In genomic region chr9:121495529-121495928, GRCm38 (mm10) we compare ENCODE assay signal across 10 mouse cellular contexts. TPM values are rescaled to one million over a fixed set of nuclear protein-coding genes. Genes with fewer than 3 reads are reported as not detected.
DNase-seq lines count a peak whose midpoint lies in the region; ATAC-seq lines count a peak whose summit lies in the region.
"Had no signal": no experiment of that assay in that cellular context is flagged by ENCODE, and none has a peak within 500 bp of the region (broad histone marks: within the 10 kb centered on the region; RNA-seq: fewer than 3 reads in every experiment).

Gene Cck, minus strand, starts transcription at chr9:121495694.

- peaks cover 14% of the 10 kb centered on the region for H3K4me1 ChIP-seq in intestine, embryonic 16.5 days (ENCODE audit: control insufficient read depth, insufficient read depth, low read length)
- peaks cover 7% of the 10 kb centered on the region; the same call in 1 of the 2 replicates for H3K4me1 ChIP-seq in midbrain, embryonic 14.5 days (ENCODE audit: control insufficient read depth, insufficient read depth, low read length)

- peak; percentile 68 to 78 for DNase-seq in left cerebral cortex, adult 18-20 months (ENCODE audit: low spot score in 2 of 2)
- DNase-seq in left cerebral cortex, adult 11 months (ENCODE audit: low spot score), result no peak
- peak; percentile 44 to 56 for DNase-seq in heart, adult 18-20 months
- no peak for DNase-seq in left cerebral cortex, postnatal 4 days
- peak; percentile 37 for DNase-seq in midbrain, embryonic 14.5 days
- peak; percentile 16 for DNase-seq in urinary bladder, postnatal 25 days (ENCODE audit: low spot score)

- H3K9me3 ChIP-seq in intestine, embryonic 16.5 days (ENCODE audit: control insufficient read depth, low read length), result no peaks in the 10 kb centered on the region
- no peaks in the 10 kb centered on the region for H3K9me3 ChIP-seq in midbrain, embryonic 14.5 days (ENCODE audit: control insufficient read depth, low read length)

- H3K27ac ChIP-seq in intestine, embryonic 16.5 days (ENCODE audit: low read length), result no peak within 1 kb of the TSS
- no peak within 1 kb of the TSS for H3K27ac ChIP-seq in midbrain, embryonic 14.5 days (replicated peaks; ENCODE audit: low read depth, low read length)

- intact Hi-C loops in left cerebral cortex, postnatal 4 days (cut with DNase I), result no loop called here

- peaks cover 45% of the 10 kb centered on the region for H3K27me3 ChIP-seq in intestine, embryonic 16.5 days (replicated peaks; ENCODE audit: control insufficient read depth, insufficient read depth, low read length)
- peaks cover 44% of the 10 kb centered on the region for H3K27me3 ChIP-seq in midbrain, embryonic 14.5 days (ENCODE audit: control insufficient read depth, insufficient read depth, low read length)

- H3K9ac ChIP-seq in intestine, embryonic 16.5 days (ENCODE audit: low read depth, low read length), result 0 out of 2 replicates have a peak within 1 kb of the TSS, but pooled peaks have one; percentile 39
- H3K9ac ChIP-seq in midbrain, embryonic 14.5 days (replicated peaks; ENCODE audit: low read length), result peak within 1 kb of the TSS; percentile 31; the same call in 1 of the 2 replicates

- 2% methylated on average over 12 of the region's 12 CpGs for WGBS in intestine, embryonic 16.5 days
- 3% methylated on average over 12 of the region's 12 CpGs for WGBS in midbrain, embryonic 14.5 days

- H3K4me3 ChIP-seq in intestine, embryonic 16.5 days (ENCODE audit: low read length), result peak within 1 kb of the TSS; percentile 33
- peak within 1 kb of the TSS; percentile 32 for H3K4me3 ChIP-seq in midbrain, embryonic 14.5 days (replicated peaks; ENCODE audit: low read depth, low read length)
- H3K4me3 ChIP-seq: erythroblast, embryonic 14.5 days had no signal

- H3K36me3 ChIP-seq in intestine, embryonic 16.5 days (ENCODE audit: control insufficient read depth, insufficient read depth, low read length), result no peaks in the 10 kb centered on the region
- H3K36me3 ChIP-seq in midbrain, embryonic 14.5 days (ENCODE audit: control insufficient read depth, insufficient read depth, low read length), result no peaks in the 10 kb centered on the region

- ATAC-seq in intestine, embryonic 16.5 days, result peak; percentile 81
- ATAC-seq in midbrain, embryonic 14.5 days (ENCODE audit: low FRiP score, low TSS enrichment), result no peak
- ATAC-seq in megakaryocyte progenitor cell, adult 5-6 weeks (replicated peaks; ENCODE audit: poor library complexity), result no peak

- peak within 1 kb of the TSS; percentile 53 for H3K4me2 ChIP-seq in intestine, embryonic 16.5 days (ENCODE audit: low read depth, low read length)
- peak within 1 kb of the TSS; percentile 57 for H3K4me2 ChIP-seq in midbrain, embryonic 14.5 days (ENCODE audit: low read length)

RNA-seq across cellular contexts. Expression of gene Cck, which starts in this region (rescaled TPM):
- total RNA-seq in left cerebral cortex, adult 18-20 months (2021), result 100 to 1,000 TPM; 710 to 834 TPM
- total RNA-seq in heart, adult 18-20 months (2021), result not detected
- polyA plus RNA-seq in intestine, embryonic 16.5 days (2015; fragmentation: Nextera tagmentation; extraction: Ambion mirVana), result 65.7 and 70.7 TPM in 2 replicates
- 100 to 1,000 TPM; 175 to 187 TPM for total RNA-seq in left cerebral cortex, postnatal 4 days (2021)
- polyA plus RNA-seq in midbrain, embryonic 14.5 days (2014; fragmentation: Nextera tagmentation; extraction: Ambion mirVana), result 29.1 and 37.5 TPM in 2 replicates
- not detected in 2 replicates for total RNA-seq in megakaryocyte progenitor cell, adult 5-6 weeks (2015)
- not detected in 2 replicates for total RNA-seq in megakaryocyte progenitor cell, adult 5-6 weeks (2017)
- polyA plus RNA-seq: erythroblast, embryonic 14.5 days; testis, adult 2 months had no signal

Comparison
In these comparisons a context has a peak if more than half of its experiments do, and no peak if none do; other contexts are left out.
1. RNA of gene Cck (total RNA-seq): 710 to 834 TPM in left cerebral cortex, adult 18-20 months and 175 to 187 TPM in left cerebral cortex, postnatal 4 days; not detected in heart, adult 18-20 months and not detected in megakaryocyte progenitor cell, adult 5-6 weeks; every median in the first group is over 100 times any median in the second.
2. DNase-seq: peak in left cerebral cortex, adult 18-20 months (2 of 2), midbrain, embryonic 14.5 days (single experiment) and urinary bladder, postnatal 25 days (single experiment); none in left cerebral cortex, adult 11 months (single experiment) and left cerebral cortex, postnatal 4 days (single experiment).
3. Peak in DNase-seq in heart, adult 18-20 months; RNA of the gene not detected or under 1 TPM.